Mouse (Mus musculus) forebrain, embryonic 11.5 days (tissue): ENCODE data around the gene Tmeff1. TPM values are rescaled to one million over a fixed set of nuclear protein-coding genes. Genes with fewer than 3 reads are reported as not detected.

Experiments
- ATAC-seq: fragments of 200-750 bp; cut with Nextera tagmentation; replicated peaks from 2 replicates; pipeline ENCODE4 v1.8.0; 2017; ENCODE audit warnings: moderate TSS enrichment; ENCODE audit not compliant: low FRiP score
- DNase-seq: peaks from one replicate; pipeline ENCODE4 v3.0.0-alpha.2; 2017; ENCODE audit warnings: low spot score
- H3K27ac ChIP-seq: fragments of 300-500 bp; sonication (generic); 2 replicates; pipeline ENCODE4 v1.5.1; 2014; ENCODE audit warnings: low read depth, low read length
- H3K27me3 ChIP-seq: fragments of 300-500 bp; sonication (generic); 2 replicates; pipeline ENCODE4 v1.6.1; 2014; ENCODE audit warnings: mild to moderate bottlenecking, low read length, mixed read lengths; ENCODE audit not compliant: control insufficient read depth, insufficient read depth
- H3K36me3 ChIP-seq: fragments of 300-500 bp; sonication (generic); 2 replicates; pipeline ENCODE4 v1.6.1; 2014; ENCODE audit warnings: mild to moderate bottlenecking, low read length, moderate library complexity, mixed read lengths; ENCODE audit not compliant: control insufficient read depth, insufficient read depth
- H3K4me1 ChIP-seq: fragments of 300-500 bp; sonication (generic); replicated peaks from 2 replicates; pipeline ENCODE4 v1.6.1; 2014; ENCODE audit warnings: low read length, mixed read lengths; ENCODE audit not compliant: control insufficient read depth, insufficient read depth
- H3K4me2 ChIP-seq: fragments of 300-500 bp; sonication (generic); 2 replicates; pipeline ENCODE4 v1.6.1; 2014; ENCODE audit warnings: low read depth, mild to moderate bottlenecking, low read length, moderate library complexity, mixed read lengths; ENCODE audit not compliant: severe bottlenecking
- H3K4me3 ChIP-seq: fragments of 300-500 bp; sonication (generic); 2 replicates; pipeline ENCODE4 v1.5.1; 2014; ENCODE audit warnings: low read depth, low read length
- H3K9ac ChIP-seq: fragments of 300-500 bp; sonication (generic); 2 replicates; pipeline ENCODE4 v1.6.1; 2014; ENCODE audit warnings: low read length
- H3K9me3 ChIP-seq: fragments of 300-500 bp; sonication (generic); 2 replicates; pipeline ENCODE4 v1.6.1; 2016; ENCODE audit warnings: low read length, mixed read lengths; ENCODE audit not compliant: control insufficient read depth
- WGBS: fragments of 180-500 bp; shearing (Covaris S2); extraction: QIAGEN DNeasy Blood & Tissue Kit; methylation state at CpG from one replicate; pipeline ENCODE4 v1.1.7; 2014; 5-methylcytosine and 5-hydroxymethylcytosine counted together
- polyA plus RNA-seq: library from polyadenylated mRNA; unstranded; fragments of >200 nt; fragmentation: Nextera tagmentation; extraction: Ambion mirVana; gene quantifications from 2 replicates; pipeline ENCODE4 v1.2.1, GENCODE M21; 2014

Tmeff1 gene
- polyA plus RNA-seq, 1 experiment from 2014 or later = 124 TPM

GRCm38 (mm10) chr4:48581993-48582392, 3.0 kb upstream of the Tmeff1 start:
- DNase-seq (peak; percentile 54), ATAC-seq (no peak)
- Histone ChIP-seq H3K4me1 (peaks cover 10% of the 10 kb centered on the region; the same call in 1 of the 2 replicates), H3K27me3 (no peaks in the 10 kb centered on the region), H3K27ac (no peak overlapping the region), H3K4me3 (no peak overlapping the region), H3K9me3 (no peaks in the 10 kb centered on the region), H3K36me3 (no peaks in the 10 kb centered on the region), H3K9ac (no peak overlapping the region), H3K4me2 (no peak overlapping the region)
- 42% methylated on average over 2 of the region's 3 CpGs for WGBS

GRCm38 (mm10) chr4:48582941-48583340, 2.0 kb upstream of the Tmeff1 start:
- 44% methylated on average over 2 of the region's 2 CpGs for WGBS
- Histone ChIP-seq H3K4me2 (no peak overlapping the region), H3K4me1 (peaks cover 10% of the 10 kb centered on the region; the same call in 1 of the 2 replicates), H3K9me3 (peaks cover 4% of the 10 kb centered on the region; the same call in 1 of the 2 replicates), H3K9ac (no peak overlapping the region), H3K4me3 (no peak overlapping the region), H3K27ac (no peak overlapping the region), H3K36me3 (peaks cover 2% of the 10 kb centered on the region; the same call in 1 of the 2 replicates), H3K27me3 (no peaks in the 10 kb centered on the region)
- ATAC-seq (no peak), DNase-seq (peak; percentile 50)

- Histone ChIP-seq H3K4me1 (peaks cover 10% of the 10 kb centered on the region; the same call in 1 of the 2 replicates), H3K27ac (peak overlapping the region; percentile 93), H3K4me3 (peak overlapping the region; percentile 92), H3K9me3 (peaks cover 4% of the 10 kb centered on the region; the same call in 1 of the 2 replicates), H3K4me2 (peak overlapping the region; percentile 78), H3K27me3 (no peaks in the 10 kb centered on the region), H3K36me3 (peaks cover 2% of the 10 kb centered on the region; the same call in 1 of the 2 replicates), H3K9ac (peak overlapping the region; percentile 97)
- peak; percentile 73 for ATAC-seq
- DNase-seq = peak; percentile 84
- under 1% methylated on average over 57 of the region's 92 CpGs for WGBS
Measured at GRCm38 (mm10) chr4:48585241-48586098, 496 bp downstream of the Tmeff1 start.

- peaks cover 2% of the 10 kb centered on the region; the same call in 1 of the 2 replicates for H3K36me3 ChIP-seq
- ATAC-seq (peak; percentile 37), DNase-seq (peak; percentile 82)
- H3K9ac ChIP-seq = peak overlapping the region; percentile 97
- peak overlapping the region; percentile 92 for H3K4me3 ChIP-seq
- peaks cover 4% of the 10 kb centered on the region; the same call in 1 of the 2 replicates for H3K9me3 ChIP-seq
- H3K4me1 ChIP-seq = peaks cover 8% of the 10 kb centered on the region; the same call in 1 of the 2 replicates
- peak overlapping the region; percentile 78 for H3K4me2 ChIP-seq
- H3K27me3 ChIP-seq = no peaks in the 10 kb centered on the region
- H3K27ac ChIP-seq = peak overlapping the region; percentile 93
- 2% methylated on average over 12 of the region's 12 CpGs for WGBS
Measured at GRCm38 (mm10) chr4:48586099-48586821, 1.3 kb downstream of the Tmeff1 start.

GRCm38 (mm10) chr4:48587526-48587925, 2.6 kb downstream of the Tmeff1 start:
- 89% methylated on average over 2 of the region's 2 CpGs for WGBS
- Histone ChIP-seq H3K4me1 (peaks cover 2% of the 10 kb centered on the region; the same call in 1 of the 2 replicates), H3K9me3 (peaks cover 4% of the 10 kb centered on the region; the same call in 1 of the 2 replicates), H3K4me3 (no peak overlapping the region), H3K36me3 (peaks cover 2% of the 10 kb centered on the region; the same call in 1 of the 2 replicates), H3K27ac (no peak overlapping the region), H3K27me3 (no peaks in the 10 kb centered on the region), H3K4me2 (no peak overlapping the region), H3K9ac (no peak overlapping the region)
- DNase-seq (no peak), ATAC-seq (no peak)

GRCm38 (mm10) chr4:48588576-48588975, 3.6 kb downstream of the Tmeff1 start:
- Histone ChIP-seq H3K9me3 (peaks cover 4% of the 10 kb centered on the region; the same call in 1 of the 2 replicates), H3K4me3 (no peak overlapping the region), H3K9ac (no peak overlapping the region), H3K4me1 (peaks cover 2% of the 10 kb centered on the region; the same call in 1 of the 2 replicates), H3K36me3 (peaks cover 2% of the 10 kb centered on the region; the same call in 1 of the 2 replicates), H3K27me3 (no peaks in the 10 kb centered on the region), H3K27ac (no peak overlapping the region), H3K4me2 (no peak overlapping the region)
- 70% methylated on average over 9 of the region's 9 CpGs for WGBS
- ATAC-seq (no peak), DNase-seq (no peak)

GRCm38 (mm10) chr4:48590862-48591261, 5.9 kb downstream of the Tmeff1 start:
- Histone ChIP-seq H3K9me3 (peaks cover 4% of the 10 kb centered on the region; the same call in 1 of the 2 replicates), H3K27ac (no peak overlapping the region), H3K4me3 (no peak overlapping the region), H3K36me3 (peaks cover 2% of the 10 kb centered on the region; the same call in 1 of the 2 replicates), H3K4me2 (no peak overlapping the region), H3K4me1 (no peaks in the 10 kb centered on the region; the same call in 1 of the 2 replicates), H3K27me3 (no peaks in the 10 kb centered on the region), H3K9ac (no peak overlapping the region)
- DNase-seq (no peak), ATAC-seq (no peak)
- 93% methylated on average over 7 of the region's 7 CpGs for WGBS

- WGBS = 92% methylated on average over 3 of the region's 3 CpGs
- Histone ChIP-seq H3K36me3 (peaks cover 2% of the 10 kb centered on the region; the same call in 1 of the 2 replicates), H3K4me3 (no peak overlapping the region), H3K4me1 (no peaks in the 10 kb centered on the region; the same call in 1 of the 2 replicates), H3K9me3 (peaks cover 4% of the 10 kb centered on the region; the same call in 1 of the 2 replicates), H3K4me2 (no peak overlapping the region), H3K27me3 (no peaks in the 10 kb centered on the region), H3K9ac (no peak overlapping the region), H3K27ac (no peak overlapping the region)
- ATAC-seq = no peak
- no peak for DNase-seq
Measured at GRCm38 (mm10) chr4:48591390-48591789, 6.4 kb downstream of the Tmeff1 start.
